Mouse (Mus musculus): ENCODE data around the gene Rhot2.
"Not testable (repeated sequence)": the region's sequence is repeated elsewhere in the genome, so short reads cannot be mapped to it uniquely, and the experiment has no call there.

Rhot2 gene

GRCm38 (mm10) chr17:25874148-25874720, 29.6 kb upstream of the Rhot2 start:
- no peak for DNase-seq

GRCm38 (mm10) chr17:25873405-25874147, 28.9 kb upstream of the Rhot2 start:
- DNase-seq: no peak

- no peak for DNase-seq
These were observed 28.0 kb upstream of the Rhot2 start for GRCm38 (mm10) chr17:25872676-25873075.

GRCm38 (mm10) chr17:25871566-25871965, 26.9 kb upstream of the Rhot2 start:
- DNase-seq: not testable (repeated sequence)

- no peak for DNase-seq
These were observed 25.3 kb upstream of the Rhot2 start for GRCm38 (mm10) chr17:25869954-25870353.

GRCm38 (mm10) chr17:25869498-25869897, 24.8 kb upstream of the Rhot2 start:
- DNase-seq: no peak

- peak; percentile 90 for DNase-seq
These were observed 24.0 kb upstream of the Rhot2 start, which contains the start of gene Mcrip2 for GRCm38 (mm10) chr17:25868601-25869191. Gene Mcrip2 (minus strand): TSS chr17:25868764.

- DNase-seq: peak; percentile 59
These were observed 23.4 kb upstream of the Rhot2 start for GRCm38 (mm10) chr17:25867836-25868600.

GRCm38 (mm10) chr17:25867509-25867835, 22.8 kb upstream of the Rhot2 start:
- no peak for DNase-seq

- no peak for DNase-seq
These were observed 21.5 kb upstream of the Rhot2 start for GRCm38 (mm10) chr17:25866172-25866571.

GRCm38 (mm10) chr17:25865288-25865687, 20.6 kb upstream of the Rhot2 start:
- no peak for DNase-seq

- DNase-seq: no peak
These were observed 19.7 kb upstream of the Rhot2 start for GRCm38 (mm10) chr17:25864311-25864710.

- DNase-seq: no peak
These were observed 19.0 kb upstream of the Rhot2 start for GRCm38 (mm10) chr17:25863681-25864080.

- DNase-seq: no peak
These were observed 17.3 kb upstream of the Rhot2 start for GRCm38 (mm10) chr17:25861704-25862612.

- DNase-seq: peak; percentile 97
These were observed 16.4 kb upstream of the Rhot2 start, which contains the start of gene Wdr90 for GRCm38 (mm10) chr17:25860832-25861703. Gene Wdr90 (minus strand): TSS chr17:25861501.

GRCm38 (mm10) chr17:25860229-25860628, 15.6 kb upstream of the Rhot2 start:
- DNase-seq: no peak

GRCm38 (mm10) chr17:25843636-25844395, 835 bp downstream of the Rhot2 start:
- DNase-seq: no peak

- no peak for DNase-seq
These were observed 1.5 kb downstream of the Rhot2 start for GRCm38 (mm10) chr17:25843122-25843521.

GRCm38 (mm10) chr17:25842509-25842908, 2.1 kb downstream of the Rhot2 start:
- no peak for DNase-seq

GRCm38 (mm10) chr17:25841117-25841880, 3.4 kb downstream of the Rhot2 start, which contains the start of gene Gm20683:
Gene Gm20683 (minus strand): TSS chr17:25841763.
- no peak for DNase-seq
